Mouse (Mus musculus) mature B cell (primary cell): ENCODE data around the gene Tnfrsf11a.
"Not testable (repeated sequence)": the region's sequence is repeated elsewhere in the genome, so short reads cannot be mapped to it uniquely, and the experiment has no call there.

Experiments used
- in situ Hi-C: fragments of 300-500 bp; cut with MboI; formaldehyde crosslinking; loops from 2 replicates; pipeline ENCODE4 v1.14.3; 2019

Gene Tnfrsf11a

DNA sequence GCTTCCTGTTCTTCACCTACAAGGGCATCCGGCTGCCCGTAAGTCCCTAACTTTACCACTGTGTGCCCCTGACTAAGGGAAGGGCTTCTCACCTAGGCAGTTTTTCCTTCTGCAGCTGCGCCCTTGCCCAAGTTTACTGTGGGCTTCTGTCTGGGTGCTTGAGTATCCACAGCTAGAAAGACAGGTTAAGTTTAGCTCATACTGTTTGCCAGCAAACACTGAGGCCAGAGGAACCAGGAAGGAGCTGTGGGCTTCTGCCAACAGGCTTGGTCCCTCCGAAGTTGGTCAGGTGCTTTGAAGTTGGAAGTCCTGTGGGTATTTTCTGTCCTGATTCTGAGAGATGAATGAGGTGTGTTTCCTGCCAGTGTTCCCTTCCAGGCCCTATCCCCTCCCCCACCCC lies 4.6 kb downstream of the Tnfrsf11a start:
- in situ Hi-C loops: no loop called here

DNA sequence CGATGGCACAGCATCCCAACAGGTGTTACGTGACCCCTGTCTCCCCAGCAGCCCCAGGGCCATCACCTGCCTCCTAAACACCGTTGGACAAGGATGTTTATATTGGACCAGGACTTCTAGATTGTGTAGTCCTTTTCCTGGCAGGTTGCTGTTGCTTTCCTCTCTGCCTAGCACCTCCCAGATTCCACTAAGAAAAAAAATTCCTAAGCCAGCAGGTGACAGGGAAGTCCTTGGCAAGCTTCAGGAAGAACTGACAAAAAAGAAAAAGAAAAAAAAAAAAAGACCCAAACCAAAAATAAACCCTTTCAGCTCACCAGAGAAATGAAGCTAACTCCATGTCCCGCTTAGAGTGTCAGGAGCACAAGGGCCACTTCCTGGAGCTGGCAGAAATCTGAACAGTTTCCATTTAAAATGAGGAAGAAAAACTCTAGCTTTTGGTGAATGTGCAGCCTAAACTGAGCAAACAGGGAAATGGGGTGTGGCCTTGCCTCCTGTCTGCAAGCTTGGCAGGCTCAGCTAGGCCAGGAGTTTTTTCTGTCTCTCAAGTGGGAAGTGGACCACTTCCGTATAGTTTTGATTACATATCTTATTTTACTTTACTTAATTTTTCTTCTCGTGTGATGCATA lies 6.3 kb downstream of the Tnfrsf11a start:
- in situ Hi-C loops: no loop called here

DNA sequence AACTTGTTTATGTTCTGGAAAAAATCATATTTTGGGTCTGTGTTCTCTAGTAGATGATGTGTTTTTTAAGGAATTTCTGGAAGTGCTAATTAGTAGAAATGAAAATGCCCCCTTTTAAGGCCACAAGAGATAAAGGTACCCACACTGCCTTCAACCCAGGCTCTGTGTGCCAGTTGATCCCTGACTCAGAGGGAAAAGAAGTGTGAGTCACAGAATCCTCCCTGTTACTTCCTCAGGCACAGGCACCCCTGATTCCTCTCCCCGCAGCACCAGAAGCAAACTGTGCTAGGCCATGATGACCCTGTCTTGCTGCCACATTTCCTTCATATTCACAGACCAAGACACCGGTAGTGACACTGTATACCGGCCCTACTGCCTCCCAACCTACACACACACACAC lies 9.6 kb downstream of the Tnfrsf11a start:
- in situ Hi-C loops: no loop called here

DNA sequence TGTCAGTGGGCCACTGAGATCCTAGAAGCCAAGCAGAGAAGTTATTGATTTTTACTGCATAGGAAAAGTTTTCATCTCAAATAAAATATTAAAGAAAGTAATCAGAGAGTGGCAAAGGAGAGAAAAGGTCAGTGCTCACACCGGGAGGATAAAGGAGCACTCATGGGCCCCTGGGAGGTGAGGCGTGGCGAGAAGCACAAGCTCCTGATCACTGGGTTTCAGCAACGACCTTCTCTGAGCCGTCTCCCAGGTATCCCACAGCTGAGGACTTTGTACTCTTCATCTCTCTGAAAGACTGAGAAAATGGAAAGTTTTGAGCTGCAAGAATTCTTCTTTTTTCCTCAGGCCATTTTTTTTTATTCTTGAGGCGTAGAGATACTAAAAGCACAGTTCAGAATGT lies 14.2 kb downstream of the Tnfrsf11a start:
- in situ Hi-C loops: no loop called here

DNA sequence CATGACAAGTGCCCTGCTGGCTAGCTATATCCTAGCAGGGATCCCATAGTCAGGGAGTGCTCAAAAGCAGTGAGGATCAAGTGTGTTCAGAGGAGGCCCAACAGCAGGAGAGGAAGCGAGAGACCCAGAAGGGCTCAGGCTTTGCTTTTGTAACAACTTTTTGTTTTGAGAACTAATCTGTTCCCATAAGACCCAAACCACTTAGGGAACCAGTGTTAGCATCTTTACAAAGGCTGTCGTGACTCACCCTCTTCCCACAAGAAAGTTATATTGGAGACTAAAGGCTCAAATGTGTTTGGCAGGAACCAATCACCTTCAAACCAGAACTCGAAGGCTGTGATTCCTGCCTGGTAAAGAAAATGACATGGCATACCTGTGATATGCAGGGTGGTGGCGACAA lies 15.2 kb downstream of the Tnfrsf11a start:
- in situ Hi-C loops: no loop called here

DNA sequence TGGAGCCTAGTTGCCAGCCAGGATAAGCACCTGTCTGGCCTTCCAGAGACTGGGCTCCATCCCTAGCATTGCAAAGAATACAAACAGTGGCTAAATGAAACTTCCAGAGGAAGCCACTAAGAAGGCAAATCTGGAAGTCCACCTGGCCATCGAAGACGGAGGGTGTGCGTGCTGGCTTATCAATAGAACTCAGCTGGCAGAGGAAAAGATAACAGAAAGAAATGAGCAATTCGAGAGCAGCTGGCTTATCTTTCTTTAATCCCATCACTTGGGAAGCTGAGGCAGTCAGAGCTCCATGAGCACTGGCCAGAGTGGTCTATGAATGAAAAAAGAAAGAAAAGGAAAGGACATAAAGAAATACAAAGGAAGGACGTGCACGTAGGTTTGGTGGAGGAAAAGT lies 20.1 kb downstream of the Tnfrsf11a start:
- in situ Hi-C loops: no loop called here

DNA sequence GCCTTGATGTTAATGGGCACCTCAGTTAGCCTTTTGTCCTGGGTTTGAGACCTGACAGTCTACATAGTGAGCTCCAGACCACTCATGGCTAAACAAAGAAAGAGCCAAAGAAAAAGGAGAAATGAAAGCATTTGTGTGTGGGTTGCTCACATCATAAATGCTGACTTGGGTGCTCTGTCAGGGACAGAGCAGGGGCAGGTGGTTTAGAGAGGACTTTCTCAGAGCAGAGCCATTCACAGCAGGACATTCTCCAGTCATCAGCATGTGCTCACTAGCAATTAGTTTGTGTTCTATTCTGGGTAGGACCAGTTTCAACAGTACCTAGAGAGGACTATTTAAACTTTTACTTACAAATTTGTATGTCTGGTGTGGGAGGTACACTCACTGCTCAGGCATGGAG lies 20.7 kb downstream of the Tnfrsf11a start:
- in situ Hi-C loops: no loop called here

DNA sequence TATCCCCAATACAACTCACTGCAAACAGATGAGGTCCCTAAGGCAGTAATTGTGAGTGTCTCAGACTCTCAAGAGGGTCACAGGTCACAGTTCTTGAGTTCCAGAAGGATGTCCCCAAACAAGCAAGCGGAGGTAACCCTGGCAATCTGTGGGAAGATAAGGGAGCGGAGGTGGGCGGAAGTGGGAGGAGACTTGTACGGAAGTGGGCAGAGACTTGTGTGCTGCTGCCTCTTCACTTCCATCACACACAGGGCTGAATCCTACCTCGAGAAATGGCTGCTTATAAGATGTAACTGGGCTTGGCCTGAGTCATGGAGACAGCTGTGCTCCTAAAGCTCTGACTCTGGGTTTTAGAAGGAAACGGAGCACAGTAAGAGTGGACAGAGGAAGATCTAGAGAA lies 22.4 kb downstream of the Tnfrsf11a start:
- in situ Hi-C loops: no loop called here

DNA sequence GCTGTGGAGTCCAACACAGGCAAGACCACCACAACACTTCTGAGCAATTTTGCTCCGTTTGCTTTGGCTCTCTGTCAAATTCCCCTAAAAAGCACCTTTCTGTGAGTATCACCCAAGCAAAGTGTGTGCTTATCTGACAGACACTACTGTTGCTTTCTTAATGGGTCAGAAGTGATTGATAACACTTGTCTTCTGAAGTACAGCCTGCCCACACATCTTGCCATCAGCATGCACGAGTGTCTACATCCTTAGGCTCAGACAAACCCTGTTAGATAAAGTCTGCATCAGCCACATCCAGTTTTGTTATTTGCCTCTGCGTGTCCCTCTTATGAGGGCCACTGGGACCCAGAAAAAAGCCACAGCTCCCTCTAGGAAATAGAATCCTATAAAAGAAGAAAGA lies 23.8 kb downstream of the Tnfrsf11a start:
- in situ Hi-C loops: no loop called here

DNA sequence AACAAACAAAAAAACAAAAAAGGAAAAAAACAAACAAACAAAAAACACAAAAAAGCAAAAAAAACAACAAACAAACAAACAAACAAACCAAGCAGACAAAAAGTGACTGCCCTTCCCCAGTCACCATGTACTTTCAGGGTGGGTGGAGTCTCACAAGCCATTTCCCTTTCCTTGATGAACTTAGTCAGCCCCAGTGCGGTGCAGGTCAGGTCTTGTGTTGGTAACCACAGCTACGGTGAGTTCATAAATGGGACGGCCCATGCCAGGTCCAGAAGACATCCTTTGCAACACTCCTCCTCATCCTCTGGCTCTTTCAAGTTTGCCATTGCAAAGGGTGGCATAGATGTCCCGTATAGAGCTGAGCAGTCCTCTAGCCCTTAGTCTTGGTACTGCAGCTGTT lies 25.0 kb downstream of the Tnfrsf11a start:
- in situ Hi-C loops: no loop called here

DNA sequence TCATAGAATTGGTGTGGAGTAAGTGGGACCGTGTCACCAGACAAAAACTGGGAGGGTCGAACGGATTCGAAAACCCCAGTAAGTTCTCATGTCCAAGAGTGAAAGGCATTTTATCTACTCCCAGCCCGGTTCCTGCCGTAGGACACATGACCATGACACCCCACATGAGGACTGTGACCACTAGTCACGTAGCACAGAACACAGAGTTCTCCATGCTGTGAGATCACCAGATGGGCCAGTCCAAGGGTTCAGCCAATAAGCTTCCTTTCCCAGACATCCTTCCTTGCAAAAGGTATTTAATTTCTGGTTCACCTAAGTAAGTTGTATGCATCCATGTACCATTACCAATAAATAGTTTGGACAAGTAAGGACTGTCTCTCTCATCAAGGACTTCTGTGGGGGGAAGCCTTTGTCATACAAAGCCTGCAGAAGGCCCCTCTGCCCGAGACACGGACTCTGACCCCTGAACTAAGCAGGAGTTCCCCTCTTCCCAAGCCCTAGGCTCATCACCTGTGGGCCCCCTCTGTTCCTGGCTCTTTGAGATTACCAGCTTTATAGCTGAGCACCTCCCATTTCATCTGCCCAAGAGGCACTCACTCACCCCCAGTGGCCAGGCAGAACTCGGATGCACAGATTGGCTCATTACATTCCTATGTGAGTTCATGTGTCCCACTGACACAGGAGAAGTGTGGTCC lies 26.7 kb downstream of the Tnfrsf11a start:
- in situ Hi-C loops: no loop called here

DNA sequence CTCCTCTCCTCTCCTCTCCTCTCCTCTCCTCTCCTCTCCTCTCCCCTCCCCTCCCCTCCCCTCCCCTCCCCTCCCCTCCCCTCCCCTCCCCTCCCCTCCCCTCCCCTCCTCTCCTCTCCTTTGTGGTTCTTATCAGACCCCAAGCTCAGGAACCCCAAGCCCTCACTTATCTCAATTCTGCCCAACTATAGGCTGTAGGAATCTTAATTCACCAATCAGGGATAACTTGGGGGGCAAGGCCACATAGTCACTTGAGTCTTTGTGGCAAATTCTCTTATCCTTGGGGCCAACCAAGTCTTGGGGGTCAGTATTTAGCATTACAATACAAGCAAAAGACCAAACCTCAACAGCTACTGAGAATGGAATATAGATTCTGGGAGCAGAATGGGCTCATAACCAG lies 31.5 kb downstream of the Tnfrsf11a start:
- in situ Hi-C loops: not testable (repeated sequence)

DNA sequence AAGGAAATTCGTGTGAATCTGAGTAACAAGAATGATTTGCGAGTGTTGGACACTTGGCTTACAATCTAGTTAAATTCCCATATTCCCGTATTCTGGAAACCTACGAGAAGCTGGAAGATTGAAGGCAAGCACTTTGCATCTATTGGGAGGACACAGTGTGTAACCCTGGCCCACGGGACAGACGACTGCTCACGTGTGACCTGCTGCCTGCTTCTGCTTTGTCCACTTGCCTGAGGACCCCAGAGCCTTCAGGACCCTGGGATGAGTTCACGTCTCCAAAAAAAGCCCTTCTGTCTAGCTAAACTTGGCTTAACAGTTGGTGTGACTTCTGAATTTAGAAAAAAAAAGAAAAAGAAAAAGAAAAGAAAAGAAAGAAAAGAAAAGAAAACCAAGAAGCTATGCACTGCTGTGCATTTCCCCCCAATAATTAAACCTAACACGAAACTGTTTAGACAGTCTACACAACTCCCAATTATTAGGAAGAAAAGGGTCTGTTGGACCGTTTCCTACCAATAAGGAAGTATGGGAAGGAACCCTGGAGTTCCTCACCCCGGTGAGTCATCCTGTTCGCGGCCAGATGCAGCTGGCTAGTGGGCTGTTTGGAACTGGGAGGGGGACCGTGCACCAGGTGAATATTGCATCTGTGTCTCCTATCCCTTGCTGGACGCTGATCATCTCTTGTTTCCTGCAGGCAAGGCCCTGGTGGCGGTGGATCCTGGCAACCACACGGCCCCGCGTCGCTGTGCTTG lies 32.6 kb downstream of the Tnfrsf11a start:
- in situ Hi-C loops: no loop called here

DNA sequence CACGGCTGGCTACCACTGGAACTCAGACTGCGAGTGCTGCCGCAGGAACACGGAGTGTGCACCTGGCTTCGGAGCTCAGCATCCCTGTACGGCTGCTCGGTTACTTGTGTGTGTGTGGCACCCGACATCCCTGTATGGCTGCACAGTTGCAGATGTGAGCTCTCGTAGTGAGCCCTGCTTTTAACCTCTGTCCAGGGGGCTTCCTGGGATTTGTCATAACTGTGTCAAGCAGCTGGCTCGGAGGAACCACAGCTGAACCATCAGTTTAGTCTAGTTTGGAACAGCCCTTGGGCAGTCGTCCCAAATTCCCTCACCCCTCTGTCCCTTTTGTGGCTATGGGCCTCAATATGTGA lies 33.2 kb downstream of the Tnfrsf11a start:
- in situ Hi-C loops: no loop called here

DNA sequence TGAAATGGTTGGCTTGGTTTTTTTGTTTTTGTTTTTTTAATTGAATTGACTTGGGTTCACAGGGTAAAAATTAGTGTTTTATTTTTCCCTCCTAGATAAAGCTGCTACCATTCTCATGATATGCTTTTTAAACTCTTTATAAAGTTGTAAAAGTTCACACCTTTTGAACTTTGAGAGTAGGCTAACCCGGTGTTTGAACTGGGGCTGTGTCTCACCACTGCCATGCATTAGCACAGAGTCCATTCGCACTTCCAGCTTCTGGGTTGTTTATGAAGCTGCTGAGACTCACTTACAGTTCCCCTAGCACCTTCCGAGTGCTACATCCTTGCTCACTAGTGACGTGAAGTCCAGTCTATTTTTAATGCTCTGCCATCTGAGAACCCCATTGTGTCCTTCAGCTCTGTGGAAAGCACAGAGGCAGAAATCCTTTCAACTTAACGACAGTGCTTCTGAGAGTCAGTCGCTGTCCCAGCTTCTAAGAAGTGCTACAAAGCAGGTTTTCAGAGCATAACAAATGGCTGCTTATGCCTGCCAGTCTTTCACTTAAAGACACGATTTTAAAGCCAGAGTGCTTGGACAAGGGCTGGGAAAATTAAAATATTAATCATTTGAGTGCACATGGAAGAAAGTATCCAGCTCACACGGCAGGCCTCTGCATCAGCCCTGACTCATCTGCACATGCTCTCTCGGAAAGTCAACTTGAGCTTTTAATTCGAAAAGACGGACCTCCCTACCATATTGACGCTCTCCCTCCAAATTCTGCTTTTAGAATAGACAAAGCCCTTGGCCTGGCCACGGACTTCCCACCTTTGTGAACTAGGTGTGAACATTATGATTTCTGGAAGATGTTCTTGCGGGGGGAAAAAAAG lies 34.1 kb downstream of the Tnfrsf11a start:
- in situ Hi-C loops: no loop called here

DNA sequence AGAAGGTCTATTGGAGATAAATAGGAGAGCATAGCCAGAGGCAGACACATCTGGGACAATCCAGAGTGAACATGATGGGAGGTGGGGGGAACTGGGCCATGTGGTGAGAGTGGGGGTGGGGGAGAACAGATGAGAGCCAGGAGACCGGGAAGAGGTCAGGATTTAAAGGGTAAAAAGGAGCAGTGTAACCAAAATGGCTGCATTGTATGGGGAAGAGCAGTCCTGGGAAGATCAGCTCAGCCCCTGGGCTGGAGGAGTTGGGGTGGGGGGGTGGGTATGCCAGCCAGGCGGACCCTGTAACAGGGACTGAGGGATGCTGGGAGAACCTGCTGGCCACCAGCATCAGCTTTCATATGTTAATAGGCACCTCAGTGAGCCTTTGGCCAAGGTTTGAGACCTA lies 34.8 kb downstream of the Tnfrsf11a start:
- in situ Hi-C loops: no loop called here

DNA sequence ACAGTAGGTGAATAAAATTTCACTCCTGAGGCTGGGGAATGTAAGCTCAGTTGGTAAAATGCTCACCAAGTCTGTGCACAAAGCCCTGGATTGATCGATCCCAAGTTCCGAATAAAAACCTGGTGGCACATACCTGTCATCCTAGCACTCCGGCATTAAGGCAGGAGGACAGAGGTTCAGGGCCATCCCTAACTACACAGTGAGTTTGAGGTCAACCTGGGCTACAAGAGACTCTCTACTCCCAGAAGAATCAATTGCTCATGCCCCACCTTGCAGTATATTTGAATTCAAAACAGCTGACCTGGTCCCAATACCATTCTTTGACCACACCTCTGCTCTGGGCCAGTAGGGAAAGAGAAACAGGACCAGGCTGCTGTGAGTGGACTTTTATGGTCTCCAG lies 35.2 kb downstream of the Tnfrsf11a start:
- in situ Hi-C loops: no loop called here

DNA sequence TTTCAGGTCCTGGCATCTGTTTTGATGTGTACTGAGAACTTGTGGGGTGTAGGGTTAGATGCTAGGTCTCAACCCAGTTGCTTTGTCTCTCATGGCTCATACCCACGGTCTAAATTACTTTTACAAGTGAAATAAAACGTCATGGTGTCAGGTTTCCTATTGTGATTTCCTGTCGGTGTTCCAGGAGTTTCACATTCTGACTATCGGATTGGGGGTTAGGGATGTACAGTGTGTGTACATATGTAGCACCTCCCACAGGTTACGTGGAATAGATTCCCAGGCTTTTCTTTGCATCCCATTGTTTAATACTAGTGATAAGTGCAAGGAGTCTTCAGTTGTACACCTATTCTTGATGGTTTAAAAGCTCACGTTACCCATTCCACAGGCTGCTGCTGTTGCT lies 38.5 kb downstream of the Tnfrsf11a start:
- in situ Hi-C loops: no loop called here

DNA sequence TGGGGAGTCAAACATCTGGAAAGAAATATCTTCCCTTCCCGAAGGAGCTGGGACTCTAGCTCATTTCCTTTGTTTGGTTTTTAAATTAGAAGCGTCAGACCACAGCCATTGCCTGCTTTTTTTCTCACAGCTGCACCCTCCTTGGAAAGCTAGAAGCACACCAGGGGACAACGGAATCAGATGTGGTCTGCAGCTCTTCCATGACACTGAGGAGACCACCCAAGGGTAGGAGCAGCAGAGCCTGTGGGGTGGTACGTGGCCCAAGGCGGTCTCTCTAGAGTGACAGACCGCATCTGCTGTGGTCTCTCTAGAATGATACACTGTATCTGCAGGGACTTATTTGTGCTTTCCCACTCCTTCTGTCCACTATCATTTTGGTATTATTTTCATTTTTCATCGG lies 39.2 kb downstream of the Tnfrsf11a start:
- in situ Hi-C loops: no loop called here

DNA sequence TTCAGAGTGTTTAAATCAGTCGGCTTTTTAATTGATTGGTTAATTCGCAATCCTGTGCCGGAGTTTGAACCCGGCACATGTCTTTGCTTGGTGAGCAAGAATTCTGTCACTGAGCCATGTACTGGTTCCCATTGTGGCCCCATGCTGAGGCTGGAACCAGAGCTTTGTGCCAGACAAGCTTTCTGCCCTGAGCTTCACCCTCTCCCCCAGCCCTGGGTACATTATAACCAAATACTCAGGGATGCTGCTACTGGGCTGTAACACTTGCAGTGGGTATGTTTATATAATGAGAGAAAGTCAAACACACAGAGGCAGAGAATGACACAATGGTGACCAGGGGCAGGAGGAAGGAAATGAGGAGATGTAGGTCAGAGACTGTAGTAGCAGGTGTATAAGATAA lies 43.8 kb downstream of the Tnfrsf11a start:
- in situ Hi-C loops: no loop called here

DNA sequence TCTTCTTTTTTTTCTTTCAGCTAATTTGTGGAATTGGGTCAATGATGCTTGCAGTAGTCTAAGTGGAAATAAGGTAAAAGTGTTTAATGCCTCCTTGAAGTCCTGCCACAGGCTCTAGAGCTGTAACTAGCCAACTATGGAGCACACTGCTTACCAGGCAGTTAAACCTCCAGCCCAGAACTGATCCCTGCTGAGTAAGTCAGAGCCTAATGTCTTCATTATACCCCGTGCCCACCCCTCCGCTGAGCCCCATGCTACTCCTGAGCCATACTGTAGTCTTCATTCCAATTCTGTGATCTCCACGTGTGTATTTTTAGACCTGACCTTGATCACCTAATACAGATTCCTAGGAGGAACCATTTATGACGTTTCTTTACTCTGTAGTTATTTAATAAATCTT lies 44.5 kb downstream of the Tnfrsf11a start:
- in situ Hi-C loops: no loop called here

DNA sequence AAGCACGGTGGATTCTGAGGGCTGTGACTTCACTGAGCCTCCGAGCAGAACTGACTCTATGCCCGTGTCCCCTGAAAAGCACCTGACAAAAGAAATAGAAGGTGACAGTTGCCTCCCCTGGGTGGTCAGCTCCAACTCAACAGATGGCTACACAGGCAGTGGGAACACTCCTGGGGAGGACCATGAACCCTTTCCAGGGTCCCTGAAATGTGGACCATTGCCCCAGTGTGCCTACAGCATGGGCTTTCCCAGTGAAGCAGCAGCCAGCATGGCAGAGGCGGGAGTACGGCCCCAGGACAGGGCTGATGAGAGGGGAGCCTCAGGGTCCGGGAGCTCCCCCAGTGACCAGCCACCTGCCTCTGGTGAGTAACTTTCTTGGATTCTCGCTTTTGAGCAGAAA lies 46.9 kb downstream of the Tnfrsf11a start:
- in situ Hi-C loops: no loop called here
